19 mouse cellular contexts compared by ENCODE assay signal in genomic region chr16:92610464-92610863, GRCm38 (mm10).
DNase-seq lines count a peak whose midpoint lies in the region; ATAC-seq and TF ChIP-seq lines count a peak whose summit lies in the region.
"Had no signal": no experiment of that assay in that cellular context is flagged by ENCODE, and none has a peak within 500 bp of the region (broad histone marks: within the 10 kb centered on the region; RNA-seq: fewer than 3 reads in every experiment).

No protein-coding gene starts in this region.

- H3K4me2 ChIP-seq in stomach, embryonic 16.5 days (ENCODE audit: low read depth, low read length), result no peak overlapping the region
- H3K4me2 ChIP-seq in stomach, postnatal 0 days (replicated peaks; ENCODE audit: low read depth), result no peak overlapping the region
- H3K4me2 ChIP-seq: forebrain, embryonic 15.5 days; liver, embryonic 12.5 days; lung, embryonic 14.5 days; neural tube, embryonic 12.5 days had no signal

- DNase-seq in gastrocnemius, adult 2 months, result no peak
- no peak for DNase-seq in gastrocnemius, postnatal 25 days
- DNase-seq in stomach, postnatal 0 days (ENCODE audit: low spot score), result no peak
- no peak for DNase-seq in limb, embryonic 10.5 days (ENCODE audit: low spot score)
- no peak for DNase-seq in right cerebral cortex, postnatal 14 days
- DNase-seq in left cerebral cortex, adult 8-10 months (ENCODE audit: low spot score in 2 of 2), result no peak
- DNase-seq: adrenal gland, adult 8-10 months; B cell, adult 2 months; kidney, adult 9 months; kidney, postnatal 36 days; layer of hippocampus, adult 9-11 months; lung, embryonic 14.5 days; lung, postnatal 4 days had no signal

- 50% methylated on average over 8 of the region's 8 CpGs for whole genome bisulfite sequencing in stomach, embryonic 16.5 days
- WGBS in stomach, postnatal 0 days, result 48% methylated on average over 8 of the region's 8 CpGs
- WGBS in limb, embryonic 10.5 days, result 31% methylated on average over 8 of the region's 8 CpGs

- intact Hi-C loops in gastrocnemius, adult 2 months (cut with DNase I), result no loop called here

- no peak for TF ChIP-seq EP300 in stomach, postnatal 0 days (optimal IDR thresholded peaks at IDR 0.05)

- no peak for ATAC-seq in stomach, embryonic 16.5 days (ENCODE audit: insufficient read depth, low FRiP score)
- ATAC-seq in stomach, postnatal 0 days (ENCODE audit: low FRiP score, low TSS enrichment), result no peak
- ATAC-seq in cerebellum, adult (ENCODE audit: insufficient number of reproducible peaks, low FRiP score, low TSS enrichment), result no peak
- ATAC-seq: forebrain, embryonic 15.5 days; liver, embryonic 12.5 days had no signal

- no peak overlapping the region for H3K9ac ChIP-seq in stomach, embryonic 16.5 days (ENCODE audit: low read length)
- H3K9ac ChIP-seq in stomach, postnatal 0 days (ENCODE audit: low read length), result no peak overlapping the region
- H3K9ac ChIP-seq: forebrain, embryonic 15.5 days; liver, embryonic 12.5 days; lung, embryonic 14.5 days; neural tube, embryonic 12.5 days had no signal

- peaks cover 17% of the 10 kb centered on the region; the same call in 1 of the 2 replicates for H3K4me1 ChIP-seq in stomach, embryonic 16.5 days (ENCODE audit: control insufficient read depth, insufficient read depth, low read length)
- H3K4me1 ChIP-seq in stomach, postnatal 0 days (replicated peaks; ENCODE audit: control insufficient read depth, insufficient read depth), result no peaks in the 10 kb centered on the region
- peaks cover 62% of the 10 kb centered on the region for H3K4me1 ChIP-seq in limb, embryonic 10.5 days

- H3K27ac ChIP-seq in gastrocnemius, adult 2 months, result peak overlapping the region; percentile 77
- H3K27ac ChIP-seq in stomach, embryonic 16.5 days (ENCODE audit: low read length), result peak overlapping the region; percentile 4; the same call in 1 of the 2 replicates
- H3K27ac ChIP-seq in stomach, postnatal 0 days (replicated peaks), result no peak overlapping the region
- H3K27ac ChIP-seq in limb, embryonic 10.5 days, result peak overlapping the region; percentile 82
- H3K27ac ChIP-seq: forebrain, embryonic 15.5 days; hindbrain, embryonic 10.5 days; liver, embryonic 12.5 days; neural tube, embryonic 12.5 days had no signal

- 0 out of 2 replicates have a peak, but pooled peaks cover 4% of the 10 kb centered on the region for H3K36me3 ChIP-seq in stomach, embryonic 16.5 days (ENCODE audit: control insufficient read depth, insufficient read depth, low read length)
- no peaks in the 10 kb centered on the region for H3K36me3 ChIP-seq in stomach, postnatal 0 days (ENCODE audit: control insufficient read depth, insufficient read depth, low read length)
- H3K36me3 ChIP-seq in limb, embryonic 10.5 days, result no peaks in the 10 kb centered on the region
- H3K36me3 ChIP-seq: forebrain, embryonic 15.5 days; hindbrain, embryonic 10.5 days; neural tube, embryonic 12.5 days had no signal

- peaks cover 9% of the 10 kb centered on the region; the same call in 1 of the 2 replicates for H3K27me3 ChIP-seq in stomach, embryonic 16.5 days (ENCODE audit: control insufficient read depth, insufficient read depth, low read length)
- H3K27me3 ChIP-seq in stomach, postnatal 0 days (ENCODE audit: control insufficient read depth, insufficient read depth, low read length), result no peaks in the 10 kb centered on the region
- H3K27me3 ChIP-seq in limb, embryonic 10.5 days (ENCODE audit: low read depth, poor library complexity, severe bottlenecking), result peaks cover 41% of the 10 kb centered on the region

- no peaks in the 10 kb centered on the region for H3K9me3 ChIP-seq in stomach, embryonic 16.5 days (replicated peaks; ENCODE audit: control insufficient read depth, low read length)
- H3K9me3 ChIP-seq in stomach, postnatal 0 days (ENCODE audit: control insufficient read depth, low read length), result no peaks in the 10 kb centered on the region
- no peaks in the 10 kb centered on the region for H3K9me3 ChIP-seq in limb, embryonic 10.5 days (replicated peaks)
- H3K9me3 ChIP-seq: forebrain, embryonic 15.5 days; hindbrain, embryonic 10.5 days; liver, embryonic 12.5 days; neural tube, embryonic 12.5 days had no signal

- no peak for TF ChIP-seq CTCF in gastrocnemius, adult 2 months (IDR thresholded peaks at IDR 0.05)
- TF ChIP-seq CTCF in stomach, postnatal 0 days (IDR thresholded peaks at IDR 0.05; ENCODE audit: low read depth), result no peak

- no peak overlapping the region for H3K4me3 ChIP-seq in gastrocnemius, adult 2 months
- H3K4me3 ChIP-seq in stomach, embryonic 16.5 days (replicated peaks; ENCODE audit: low read length), result no peak overlapping the region
- no peak overlapping the region for H3K4me3 ChIP-seq in stomach, postnatal 0 days (ENCODE audit: low read depth, low read length)
- H3K4me3 ChIP-seq in limb, embryonic 10.5 days, result no peak overlapping the region
- H3K4me3 ChIP-seq: forebrain, embryonic 15.5 days; hindbrain, embryonic 10.5 days; liver, embryonic 12.5 days; neural tube, embryonic 12.5 days had no signal
